Mouse (Mus musculus) inflammation-experienced regulatory T-cells, adult 16 weeks (primary cell): Measurements from ENCODE around the gene Abtb1. TPM values are rescaled to one million over a fixed set of nuclear protein-coding genes. Genes with fewer than 3 reads are reported as not detected.

Experiments used
- polyA plus RNA-seq: library from polyadenylated mRNA; unstranded; fragments of 100-300 nt; shearing (Covaris generic); gene quantifications from one replicate; pipeline ENCODE4 v1.2.1, GENCODE M21; 2017

Gene Abtb1
- polyA plus RNA-seq: 88.7 TPM

GRCm38 (mm10) chr6:88841781-88842689 lies at the start of gene Abtb1:
Gene Abtb1, minus strand, starts transcription at chr6:88841984.

GRCm38 (mm10) chr6:88874868-88875508 lies 33.2 kb upstream of the Abtb1 start, which contains the start of gene Podxl2:
Gene Podxl2, minus strand, starts transcription at chr6:88875044.

Other genes with a start within 250 kb of the Abtb1 start
- gene Kbtbd12, start 204.0 kb downstream of the Abtb1 start, polyA plus RNA-seq: not detected
- 1.5 TPM for gene Mgll, start 117.6 kb downstream of the Abtb1 start, polyA plus RNA-seq
- gene Podxl2, start 33.1 kb upstream of the Abtb1 start, polyA plus RNA-seq: not detected
- gene Mcm2, start 56.8 kb upstream of the Abtb1 start, polyA plus RNA-seq: 76.3 TPM
- gene Tpra1, start 60.3 kb upstream of the Abtb1 start, polyA plus RNA-seq: 139 TPM